Mouse (Mus musculus): ENCODE measurements around the gene Ntf5.
"Not testable (repeated sequence)": the region's sequence is repeated elsewhere in the genome, so short reads cannot be mapped to it uniquely, and the experiment has no call there.

Gene Ntf5

DNA sequence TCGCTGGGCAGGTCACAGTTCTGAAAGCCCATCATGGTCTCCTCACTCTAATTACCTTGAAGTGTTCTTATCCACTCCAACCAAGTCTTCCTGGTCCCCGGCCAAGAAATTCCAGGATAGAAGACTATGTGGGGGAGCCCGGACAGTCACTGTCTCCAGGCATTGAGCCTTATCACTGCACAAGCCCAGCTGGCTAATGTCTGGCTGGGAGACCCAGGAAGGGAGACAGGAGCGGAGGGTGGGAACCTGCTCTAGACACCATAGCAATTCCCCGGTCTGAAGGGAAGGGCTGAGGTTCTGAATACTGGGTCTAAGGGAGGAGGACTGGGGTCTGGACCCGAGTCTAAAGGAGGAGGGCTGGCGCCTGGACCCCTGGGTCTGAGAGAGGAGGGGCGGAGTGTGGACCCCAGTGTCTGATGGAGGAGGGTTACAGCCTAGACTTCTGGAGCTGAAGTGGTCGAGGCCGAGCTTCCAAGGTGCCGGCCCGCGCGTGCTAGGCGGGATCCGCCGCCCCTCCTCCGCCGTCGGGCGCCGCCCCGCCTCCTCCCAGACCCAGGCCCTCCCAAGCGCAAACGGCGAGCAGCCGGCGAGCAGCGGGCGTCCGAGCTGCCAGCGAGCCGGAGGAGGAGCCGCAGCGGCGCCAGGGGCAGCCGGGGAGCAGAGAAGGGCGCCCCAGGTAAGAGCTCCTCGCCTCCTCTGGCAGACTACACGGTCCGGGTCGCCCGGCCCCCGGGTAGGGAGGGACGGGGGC lies at the start of gene Ntf5:
TSS of gene Ntf5 (plus strand) at position 583 of the 751 bp plus-strand sequence.
- DNase-seq (ENCODE audit: low read depth, low spot score): no peak

DNA sequence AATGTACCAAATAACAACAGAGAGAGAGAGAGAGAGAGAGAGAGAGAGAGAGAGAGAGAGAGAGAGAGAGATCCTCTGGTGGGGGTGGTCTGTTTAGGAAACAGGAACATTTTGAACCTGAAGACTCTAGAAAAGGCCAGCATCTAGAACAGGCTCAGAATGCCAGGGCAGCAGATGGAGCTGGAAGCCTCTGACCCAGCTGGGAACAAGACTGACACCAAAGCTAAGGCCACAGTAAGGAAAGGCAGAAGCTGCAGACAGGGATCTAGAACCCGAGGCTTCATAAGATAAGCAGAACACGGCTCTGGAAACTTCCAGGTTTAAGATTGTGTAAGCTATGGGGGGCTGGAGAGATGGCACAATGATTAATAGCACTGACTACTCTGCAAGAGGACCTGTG lies 49.5 kb upstream of the Ntf5 start:
- no peak for DNase-seq (ENCODE audit: low read depth, low spot score)

DNA sequence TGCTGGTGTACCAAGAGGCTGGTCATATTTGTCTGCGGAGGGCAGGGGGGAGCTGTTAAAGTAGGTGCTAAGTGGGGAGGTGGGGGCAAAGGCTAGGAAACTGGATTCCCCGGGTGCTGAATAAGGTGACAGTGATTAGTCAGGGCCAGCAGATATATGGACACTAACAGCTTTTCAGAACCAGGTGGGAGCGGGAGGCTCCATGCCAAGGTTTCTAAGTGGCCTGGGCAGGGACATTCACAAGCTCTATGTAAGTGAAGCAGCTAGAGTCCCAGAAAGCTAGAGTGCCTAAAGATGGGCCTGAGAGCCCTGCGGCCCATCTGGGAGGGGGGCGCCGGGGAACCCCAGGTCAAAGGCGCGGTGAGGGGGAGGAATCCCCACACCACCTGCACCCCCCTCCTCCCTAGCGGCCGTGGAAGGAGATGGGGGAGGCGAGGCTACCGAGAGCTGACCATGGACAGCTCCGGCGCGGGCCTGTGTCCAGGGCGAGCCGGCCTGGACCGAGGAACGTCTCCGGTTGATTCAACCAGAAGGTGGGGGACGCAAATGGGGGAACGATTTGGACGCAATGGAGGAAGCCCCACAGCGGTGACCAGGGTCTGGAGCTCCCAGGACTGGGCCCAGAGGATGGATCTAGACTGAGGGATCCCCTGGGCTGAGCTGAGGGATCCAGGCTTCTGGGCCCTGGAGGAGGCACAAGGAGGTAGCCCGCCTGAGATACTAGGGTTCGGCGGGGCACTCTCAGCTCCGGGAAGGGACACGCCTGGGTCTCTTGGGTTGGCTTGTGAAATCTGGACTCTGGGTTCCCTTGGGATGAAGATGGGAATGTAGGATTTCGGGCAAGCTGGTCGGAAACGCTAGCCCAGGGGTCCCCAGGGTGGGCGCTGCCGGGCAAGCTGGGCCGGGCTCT lies 47.5 kb upstream of the Ntf5 start:
- no peak for DNase-seq (ENCODE audit: low read depth, low spot score)

DNA sequence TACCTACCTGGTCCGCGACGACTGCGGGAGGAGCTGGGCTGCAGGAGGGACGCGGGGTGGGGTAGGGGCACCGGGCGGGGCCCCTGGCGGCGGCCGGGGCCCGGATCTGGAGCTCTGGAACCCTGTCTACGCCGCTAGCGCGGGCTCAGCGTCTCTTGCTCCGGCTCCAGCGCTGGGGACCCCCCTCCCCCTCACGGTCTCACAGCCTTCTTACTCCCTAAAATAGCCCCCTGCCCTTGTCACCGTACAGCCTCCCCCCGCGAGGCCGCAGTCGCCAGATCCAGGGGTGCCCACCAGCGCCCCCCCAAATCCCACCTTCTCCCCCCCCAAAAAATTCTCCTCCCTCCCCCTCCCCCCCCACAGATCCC lies 46.9 kb upstream of the Ntf5 start, which contains the start of gene Ppfia3:
TSS of gene Ppfia3 (minus strand) at position 368 of the 368 bp plus-strand sequence.
- DNase-seq (ENCODE audit: low read depth, low spot score): no peak

DNA sequence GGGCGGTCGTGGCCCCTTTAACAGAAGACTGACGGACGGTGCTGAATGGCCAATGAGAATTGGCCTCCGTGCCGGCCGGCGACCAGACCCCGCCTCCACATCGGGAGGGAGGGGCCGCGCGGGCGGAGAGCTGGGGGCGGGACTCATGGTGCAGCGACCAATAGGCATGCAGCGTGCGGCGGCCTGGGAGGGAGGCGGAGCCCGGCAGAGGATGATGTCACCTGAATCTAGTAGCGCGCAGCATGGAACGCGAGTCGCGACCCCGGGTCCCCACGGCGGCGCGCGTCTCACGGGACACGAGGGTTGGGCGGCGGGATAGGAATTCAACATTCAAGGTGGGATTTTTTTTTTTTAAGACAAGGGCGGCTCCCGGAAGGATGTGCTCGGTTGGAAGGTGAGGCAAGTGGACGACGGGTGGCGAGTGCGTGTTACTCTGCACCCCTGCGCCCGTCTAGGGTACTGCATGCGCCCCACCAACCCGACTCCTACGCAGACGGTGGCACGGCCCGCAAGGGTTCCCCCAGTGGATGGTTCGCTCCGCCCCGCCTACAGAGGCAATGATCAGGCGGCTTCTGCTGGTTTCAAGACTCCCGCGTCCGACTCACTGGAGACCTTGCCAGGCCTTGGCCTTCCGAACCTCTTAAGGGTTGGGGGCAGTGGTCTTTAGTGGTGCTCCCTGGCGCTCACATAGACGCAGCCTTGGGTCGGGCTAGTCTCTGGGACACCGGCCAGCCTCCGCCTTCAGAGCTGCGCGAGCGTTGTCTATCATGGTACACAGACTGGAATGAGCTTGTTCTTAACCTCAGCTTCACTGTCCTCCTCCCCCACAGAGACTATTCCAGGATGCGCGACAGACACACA lies 46.2 kb upstream of the Ntf5 start:
- peak; percentile 83 for DNase-seq (ENCODE audit: low read depth, low spot score)

DNA sequence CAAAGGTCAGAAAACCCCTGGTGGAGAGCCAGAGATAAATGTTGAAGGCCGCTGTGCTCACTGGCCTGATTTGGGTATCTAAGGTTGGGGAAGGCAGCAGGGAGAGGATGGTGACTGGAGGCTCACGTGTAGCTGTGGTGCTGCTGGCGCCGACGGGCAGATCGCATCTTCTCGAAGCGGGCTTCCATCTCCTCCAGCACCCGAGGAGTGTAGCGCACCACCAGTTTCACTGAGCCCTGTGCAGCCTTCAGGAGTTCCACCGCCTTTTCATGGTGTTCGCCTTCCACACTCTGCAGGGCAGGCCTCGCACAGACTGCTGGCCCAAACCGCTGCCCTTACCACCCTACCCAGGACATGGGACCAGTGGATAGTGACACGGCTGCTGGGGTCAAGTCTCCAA lies 45.3 kb upstream of the Ntf5 start:
- no peak for DNase-seq (ENCODE audit: low read depth, low spot score)

DNA sequence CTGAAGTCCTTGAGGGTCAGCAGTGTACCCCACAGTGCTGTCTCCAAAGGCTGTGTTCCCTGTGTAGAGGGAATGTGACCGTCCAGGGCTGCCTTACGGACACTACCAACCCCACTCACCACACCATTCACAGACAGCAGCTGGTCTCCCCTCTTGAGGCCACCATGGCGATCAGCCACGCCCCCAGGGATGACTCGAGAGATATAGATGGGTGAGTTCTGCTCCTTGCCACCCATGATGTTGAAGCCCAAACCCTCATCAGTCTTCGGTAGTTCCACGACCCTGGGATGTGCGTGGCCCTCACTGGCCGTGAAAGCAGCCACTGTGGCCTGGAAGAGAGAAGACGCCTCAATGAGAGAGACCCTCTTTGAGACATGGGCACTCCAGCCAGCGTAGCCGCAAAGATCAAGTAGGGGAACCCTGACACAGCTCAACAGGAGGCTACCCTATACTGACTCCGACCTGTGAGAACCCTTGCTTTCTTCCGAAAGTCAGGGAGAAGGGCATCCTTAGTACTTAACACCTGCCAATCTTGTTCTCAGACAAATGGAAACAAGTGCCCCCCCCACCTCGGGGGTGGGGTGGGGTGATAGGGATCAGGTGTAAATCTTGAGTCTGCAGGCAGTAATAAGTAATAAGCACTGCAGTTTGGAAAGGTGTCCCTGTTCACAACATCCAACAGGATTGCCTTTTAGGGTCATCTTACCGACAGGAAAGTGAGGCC lies 44.3 kb upstream of the Ntf5 start:
- no peak for DNase-seq (ENCODE audit: low read depth, low spot score)

DNA sequence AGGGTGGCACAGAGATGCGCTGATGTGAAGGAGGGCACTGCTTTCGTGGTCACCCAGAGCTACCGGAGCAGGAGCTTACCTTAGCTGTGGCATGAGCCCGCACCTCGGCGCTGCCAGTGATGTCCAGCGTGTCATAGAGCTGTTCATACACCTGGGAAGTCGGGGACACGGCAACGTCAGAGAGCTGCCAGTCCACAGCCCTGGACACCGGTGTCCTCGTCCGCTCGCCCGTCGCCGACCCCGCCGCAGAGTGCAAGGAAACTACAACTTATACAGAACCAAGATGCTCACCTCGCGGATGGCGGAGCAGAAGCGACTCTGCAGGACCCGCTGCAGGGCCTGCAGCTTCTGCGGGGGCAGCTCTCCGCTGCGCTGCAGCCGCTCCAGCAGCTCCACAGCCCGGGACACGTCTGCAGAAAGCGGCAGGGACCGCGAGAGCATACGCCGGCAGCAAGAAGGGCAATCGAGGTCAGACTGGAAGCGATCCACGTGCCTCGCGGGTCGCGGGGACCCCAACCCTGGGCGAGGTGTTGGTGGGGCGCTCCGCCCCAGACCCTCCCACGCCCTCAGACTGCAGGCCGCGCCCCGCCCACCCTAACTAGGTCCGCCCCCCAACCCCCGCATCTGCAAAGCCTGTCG lies 43.5 kb upstream of the Ntf5 start:
- no peak for DNase-seq (ENCODE audit: low read depth, low spot score)

DNA sequence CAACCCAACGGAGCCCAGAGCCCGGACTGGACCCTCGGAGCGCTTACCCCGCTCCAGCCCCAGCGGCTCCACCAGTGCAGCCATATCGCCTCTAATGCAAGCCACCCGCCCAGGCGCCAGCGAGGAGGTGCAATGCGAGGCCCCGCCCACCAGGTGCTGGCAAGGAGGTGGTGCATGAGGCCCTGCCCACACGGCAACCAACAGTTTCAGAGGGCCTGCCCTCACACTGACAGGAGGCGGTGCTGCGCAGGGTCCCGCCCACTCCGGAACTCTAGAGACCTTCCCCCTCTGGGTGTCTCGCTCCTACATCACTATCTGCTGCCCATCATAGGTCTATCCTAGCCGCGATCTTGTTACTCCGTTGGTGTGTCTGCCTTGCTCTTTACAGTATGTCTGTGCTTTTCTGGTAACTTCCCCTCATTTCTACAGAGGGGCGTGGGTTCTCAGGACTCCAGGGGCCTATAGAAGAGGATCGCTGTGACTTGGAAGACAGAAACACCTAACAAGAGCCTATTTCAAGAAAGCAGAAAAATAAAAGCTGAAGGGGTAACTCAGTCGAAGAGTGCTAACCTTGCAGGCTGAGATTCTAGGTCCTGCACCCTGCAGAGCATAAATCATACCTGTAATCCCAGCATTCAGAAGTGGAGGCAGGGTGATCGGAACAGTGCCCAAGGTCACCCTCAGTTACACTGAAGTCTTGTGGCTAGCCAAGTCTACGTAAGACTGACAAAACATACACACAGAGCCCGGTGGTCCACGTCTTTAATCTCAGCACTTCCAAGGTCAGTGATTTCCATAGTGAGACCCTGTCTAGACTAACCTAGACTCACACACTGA lies 42.8 kb upstream of the Ntf5 start, which contains the start of gene Lin7b:
TSS of gene Lin7b (minus strand) at position 109 of the 837 bp plus-strand sequence.
- DNase-seq (ENCODE audit: low read depth, low spot score): peak; percentile 49

DNA sequence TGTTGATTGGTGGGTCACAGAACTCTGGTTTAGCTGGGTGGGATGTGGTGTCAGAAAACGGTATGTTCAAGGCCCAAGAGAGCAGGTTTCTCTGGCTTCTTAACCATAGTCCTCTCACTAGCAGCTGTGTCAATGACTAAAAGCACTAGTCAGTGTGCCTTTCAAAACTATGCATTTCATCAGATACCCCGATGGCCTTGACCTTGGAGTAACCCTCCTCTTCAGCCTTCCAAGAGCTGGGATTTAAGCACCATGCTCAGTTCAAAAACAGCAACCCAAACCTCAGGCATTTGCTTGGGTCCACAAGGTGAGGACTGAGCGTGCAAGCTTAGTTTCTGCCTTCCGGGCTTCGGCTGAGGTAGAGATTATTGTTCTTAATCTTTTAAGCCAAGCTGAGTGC lies 41.1 kb upstream of the Ntf5 start:
- DNase-seq (ENCODE audit: low read depth, low spot score): no peak

DNA sequence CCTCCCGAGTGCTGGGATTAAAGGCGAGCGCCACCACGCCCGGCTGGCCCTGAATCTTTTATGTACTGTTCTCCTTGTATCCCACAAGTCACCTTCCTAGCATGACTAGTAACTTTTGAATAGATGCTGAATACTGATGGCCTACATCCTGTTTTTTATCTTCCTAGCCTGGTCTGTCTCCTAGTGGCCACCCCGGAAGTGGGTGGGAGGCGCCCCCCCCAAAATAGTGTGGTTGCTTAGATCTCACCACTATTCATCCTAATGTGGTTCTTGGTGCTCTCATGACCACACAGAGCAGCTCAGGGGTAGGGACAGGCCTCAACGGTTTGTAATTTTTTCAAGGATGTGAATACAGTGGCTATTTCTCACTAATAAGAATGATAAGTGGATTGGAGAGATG lies 38.9 kb upstream of the Ntf5 start:
- no peak for DNase-seq (ENCODE audit: low read depth, low spot score)

DNA sequence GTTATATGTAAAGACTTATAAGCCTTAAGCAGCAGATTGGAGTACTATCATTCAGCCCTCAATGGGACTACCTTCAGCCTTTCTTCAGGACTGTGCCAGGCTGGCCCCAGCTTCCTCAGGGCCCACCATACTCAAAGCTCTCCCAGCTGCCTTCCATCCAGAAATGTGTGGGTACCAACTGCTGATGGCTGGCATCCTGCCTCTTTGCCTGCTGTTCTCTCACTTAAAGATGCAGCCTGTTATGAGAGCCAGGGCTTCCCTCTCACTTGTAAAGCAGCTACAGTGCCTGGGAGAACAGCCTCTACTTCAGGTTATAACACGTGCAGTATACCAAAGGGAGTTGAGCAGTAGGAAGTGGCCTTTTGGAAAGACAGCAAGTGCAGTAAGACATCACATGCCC lies 37.4 kb upstream of the Ntf5 start:
- no peak for DNase-seq (ENCODE audit: low read depth, low spot score)

DNA sequence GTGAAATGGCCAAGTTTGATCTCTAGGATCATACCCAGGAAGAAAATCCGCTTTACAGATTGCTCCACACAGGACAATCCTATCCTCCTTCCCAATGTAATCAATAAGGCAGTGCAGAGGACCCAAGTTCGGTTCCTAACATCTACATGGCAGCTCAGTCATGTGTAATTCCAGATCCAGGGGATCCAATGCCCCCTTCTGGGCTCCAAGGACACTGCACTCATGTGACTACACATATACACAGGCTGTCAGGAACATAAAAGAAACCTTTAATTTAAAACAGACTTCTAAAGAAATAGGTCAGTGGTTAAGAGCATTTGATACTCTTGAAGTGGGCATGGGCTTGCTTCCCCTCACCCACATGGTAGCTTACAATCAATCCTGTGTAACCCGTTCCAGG lies 27.4 kb upstream of the Ntf5 start:
- DNase-seq (ENCODE audit: low read depth, low spot score): no peak

DNA sequence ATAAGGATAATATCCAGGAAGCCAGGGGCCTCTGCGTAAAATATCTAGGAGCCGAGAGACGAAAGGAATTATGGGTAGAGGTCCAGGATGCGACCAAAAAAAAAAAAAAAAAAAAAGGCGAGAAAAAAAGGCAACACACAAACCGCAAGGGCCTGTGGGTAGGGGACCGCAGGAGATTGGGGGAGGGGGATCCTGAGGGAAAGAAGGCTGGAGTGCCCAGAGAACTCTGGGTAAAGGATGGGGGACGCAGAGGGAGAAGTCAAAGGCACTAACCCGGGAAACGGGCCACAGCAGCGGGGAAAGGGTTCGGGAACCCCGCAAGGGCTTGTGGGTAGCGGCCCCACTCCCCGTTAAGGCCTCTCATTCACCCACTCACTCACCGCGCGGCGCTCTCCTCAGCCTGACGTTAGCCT lies 18.4 kb upstream of the Ntf5 start:
- peak; percentile 29 for DNase-seq (ENCODE audit: low read depth, low spot score)

DNA sequence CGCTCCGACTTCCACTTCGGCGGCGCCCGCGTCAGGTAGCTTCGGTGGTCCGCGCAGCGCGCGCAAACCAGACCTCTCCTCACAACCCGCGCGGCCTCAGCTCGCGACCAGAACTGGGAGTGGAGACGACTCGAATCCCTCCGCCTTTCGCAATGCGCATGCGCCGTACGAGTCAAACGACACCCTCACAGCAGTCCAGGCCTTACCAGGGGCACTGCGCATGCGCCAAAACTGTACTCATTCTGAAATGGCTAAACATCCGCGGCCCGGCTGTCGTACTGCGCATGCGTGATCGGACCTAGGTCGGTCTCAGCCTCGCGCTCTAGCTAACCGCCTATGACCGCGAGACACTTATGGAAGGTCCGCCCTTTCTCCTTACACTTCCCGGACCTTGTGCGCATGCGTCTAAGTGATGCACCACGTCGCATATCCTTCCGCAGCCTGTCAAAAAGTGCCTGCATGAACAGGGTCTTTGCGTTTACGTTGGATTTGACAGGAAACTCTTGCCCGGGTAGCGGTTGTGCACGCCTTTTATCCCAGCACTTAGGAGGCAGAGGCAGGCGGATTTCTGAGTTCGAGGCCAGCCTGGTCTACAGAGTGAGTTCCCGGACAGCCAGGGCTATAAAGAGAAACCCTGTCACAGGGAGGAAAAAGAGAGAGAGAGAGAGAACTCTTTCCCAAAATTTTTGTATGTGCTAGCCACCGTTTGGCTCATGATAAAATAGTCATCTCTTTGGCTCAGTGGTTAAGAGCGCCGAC lies 17.7 kb upstream of the Ntf5 start, which contains the start of gene Snrnp70:
TSS of gene Snrnp70 (minus strand) at position 165 of the 759 bp plus-strand sequence.
- DNase-seq (ENCODE audit: low read depth, low spot score): peak; percentile 100

DNA sequence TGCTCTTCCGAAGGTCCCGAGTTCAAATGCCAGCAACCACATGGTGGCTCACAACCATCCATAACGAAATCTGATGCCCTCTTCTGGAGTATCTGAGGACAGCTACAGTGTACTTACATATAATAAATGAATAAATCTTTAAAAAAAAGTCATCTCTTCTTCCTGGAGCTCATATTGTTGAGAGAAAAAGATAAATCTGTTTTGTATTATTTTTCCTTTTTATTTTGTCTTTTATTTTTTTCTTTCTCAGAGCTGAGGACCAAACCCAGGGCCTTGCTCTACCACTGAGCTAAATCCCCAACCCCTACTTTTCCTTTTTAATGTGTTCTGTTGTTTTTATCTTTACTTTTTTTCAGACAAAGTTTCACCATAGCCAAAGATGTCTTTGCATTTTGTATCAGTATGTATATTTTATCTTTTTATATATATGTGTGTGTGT lies 17.1 kb upstream of the Ntf5 start:
- DNase-seq (ENCODE audit: low read depth, low spot score): not testable (repeated sequence)

DNA sequence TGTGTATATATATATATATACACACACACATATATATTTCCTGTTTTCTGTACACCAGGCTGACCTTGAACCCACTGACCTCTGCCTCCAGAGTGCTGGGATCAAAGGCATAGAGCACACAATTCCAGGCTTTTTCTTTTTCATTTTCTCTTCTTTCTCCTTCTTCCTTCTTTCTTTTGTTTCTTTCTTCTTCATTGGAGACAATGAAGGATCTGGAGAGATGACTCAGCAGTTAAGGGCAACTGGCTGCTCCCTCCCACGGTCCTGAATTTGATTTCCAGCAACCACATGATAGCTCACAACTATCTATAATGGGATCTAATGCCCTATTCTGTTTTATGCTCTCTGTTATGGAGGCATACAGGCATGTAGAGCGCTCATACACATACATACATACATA lies 16.7 kb upstream of the Ntf5 start:
- DNase-seq (ENCODE audit: low read depth, low spot score): no peak

DNA sequence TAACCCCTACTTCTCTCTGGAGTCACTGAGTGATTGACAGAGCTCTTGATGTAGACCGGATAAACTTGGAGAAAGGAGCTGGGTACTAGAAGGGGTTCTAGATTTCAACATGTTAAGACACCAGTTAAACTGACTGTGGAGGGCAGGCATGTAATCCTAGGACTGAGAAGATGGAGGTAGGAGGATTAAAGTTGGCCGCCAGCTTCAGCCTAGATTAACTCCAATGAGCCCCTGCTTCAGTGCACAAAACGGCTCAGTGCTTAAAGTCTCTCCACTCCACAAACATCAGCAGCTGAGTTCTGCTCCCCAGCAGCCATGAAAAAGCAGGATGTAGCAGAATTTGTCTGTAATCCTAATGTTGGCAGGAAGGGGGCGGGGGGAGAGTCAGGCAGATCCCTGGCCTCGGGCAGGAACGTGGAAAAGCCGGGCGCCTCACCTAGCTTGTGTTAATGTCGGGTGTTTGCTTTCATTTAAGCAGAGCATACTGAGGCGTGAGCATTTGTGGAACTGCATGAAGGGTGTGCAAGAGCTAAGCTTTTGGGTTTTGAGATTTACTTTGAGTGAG lies 11.9 kb upstream of the Ntf5 start:
- no peak for DNase-seq (ENCODE audit: low read depth, low spot score)
